ENCODE assay signal across 8 mouse cellular contexts in genomic region chr13:32449710-32450417, GRCm38 (mm10).
DNase-seq lines count a peak whose midpoint lies in the region; ATAC-seq and TF ChIP-seq lines count a peak whose summit lies in the region.

No protein-coding gene starts in this region.

- H3K27ac ChIP-seq in forebrain, embryonic 13.5 days, result no peak overlapping the region
- no peak overlapping the region for H3K27ac ChIP-seq in forebrain, embryonic 12.5 days
- H3K27ac ChIP-seq in forebrain, postnatal 0 days (ENCODE audit: low read depth, low read length), result no peak overlapping the region
- H3K27ac ChIP-seq in limb, embryonic 13.5 days, result peak overlapping the region; percentile 70; the same call in 1 of the 2 replicates
- no peak overlapping the region for H3K27ac ChIP-seq in hindbrain, embryonic 10.5 days

- H3K4me3 ChIP-seq in forebrain, embryonic 13.5 days, result no peak overlapping the region
- H3K4me3 ChIP-seq in forebrain, embryonic 12.5 days (replicated peaks), result no peak overlapping the region
- H3K4me3 ChIP-seq in forebrain, postnatal 0 days (ENCODE audit: low read depth, low read length), result no peak overlapping the region
- no peak overlapping the region for H3K4me3 ChIP-seq in limb, embryonic 13.5 days
- no peak overlapping the region for H3K4me3 ChIP-seq in hindbrain, embryonic 10.5 days

- H3K27me3 ChIP-seq in forebrain, embryonic 13.5 days, result no peaks in the 10 kb centered on the region
- no peaks in the 10 kb centered on the region for H3K27me3 ChIP-seq in forebrain, embryonic 12.5 days
- H3K27me3 ChIP-seq in forebrain, postnatal 0 days (ENCODE audit: insufficient read depth, low read length), result no peaks in the 10 kb centered on the region
- H3K27me3 ChIP-seq in limb, embryonic 13.5 days, result peaks cover 25% of the 10 kb centered on the region
- H3K27me3 ChIP-seq in hindbrain, embryonic 10.5 days (ENCODE audit: insufficient read depth, poor library complexity, severe bottlenecking), result no peaks in the 10 kb centered on the region

- no peak for TF ChIP-seq CTCF in forebrain, postnatal 0 days (IDR thresholded peaks at IDR 0.05; ENCODE audit: low read depth)

- no peak overlapping the region for H3K4me2 ChIP-seq in forebrain, embryonic 13.5 days
- H3K4me2 ChIP-seq in forebrain, embryonic 12.5 days, result no peak overlapping the region
- H3K4me2 ChIP-seq in forebrain, postnatal 0 days (ENCODE audit: low read depth), result no peak overlapping the region
- peak overlapping the region; percentile 31 for H3K4me2 ChIP-seq in limb, embryonic 13.5 days (replicated peaks)

- no peaks in the 10 kb centered on the region for H3K9me3 ChIP-seq in forebrain, embryonic 13.5 days (replicated peaks)
- H3K9me3 ChIP-seq in forebrain, embryonic 12.5 days, result no peaks in the 10 kb centered on the region
- no peaks in the 10 kb centered on the region for H3K9me3 ChIP-seq in forebrain, postnatal 0 days (ENCODE audit: low read length)
- H3K9me3 ChIP-seq in limb, embryonic 13.5 days, result no peaks in the 10 kb centered on the region
- H3K9me3 ChIP-seq in hindbrain, embryonic 10.5 days, result no peaks in the 10 kb centered on the region

- no peaks in the 10 kb centered on the region for H3K4me1 ChIP-seq in forebrain, embryonic 13.5 days
- H3K4me1 ChIP-seq in forebrain, embryonic 12.5 days, result no peaks in the 10 kb centered on the region
- no peaks in the 10 kb centered on the region for H3K4me1 ChIP-seq in forebrain, postnatal 0 days (ENCODE audit: insufficient read depth)
- H3K4me1 ChIP-seq in limb, embryonic 13.5 days, result peaks cover 29% of the 10 kb centered on the region
- H3K4me1 ChIP-seq in hindbrain, embryonic 10.5 days (replicated peaks), result no peaks in the 10 kb centered on the region

- H3K36me3 ChIP-seq in forebrain, embryonic 13.5 days (ENCODE audit: poor library complexity, severe bottlenecking), result no peaks in the 10 kb centered on the region
- H3K36me3 ChIP-seq in forebrain, embryonic 12.5 days (replicated peaks), result no peaks in the 10 kb centered on the region
- H3K36me3 ChIP-seq in forebrain, postnatal 0 days (ENCODE audit: insufficient read depth), result no peaks in the 10 kb centered on the region
- no peaks in the 10 kb centered on the region for H3K36me3 ChIP-seq in limb, embryonic 13.5 days
- H3K36me3 ChIP-seq in hindbrain, embryonic 10.5 days, result no peaks in the 10 kb centered on the region

- 71% methylated on average over 8 of the region's 8 CpGs for WGBS in forebrain, embryonic 13.5 days
- 75% methylated on average over 8 of the region's 8 CpGs for WGBS in forebrain, embryonic 12.5 days
- 52% methylated on average over 8 of the region's 8 CpGs for WGBS in forebrain, postnatal 0 days
- WGBS in limb, embryonic 13.5 days, result 22% methylated on average over 8 of the region's 8 CpGs
- 75% methylated on average over 8 of the region's 8 CpGs for WGBS in hindbrain, embryonic 10.5 days

- H3K9ac ChIP-seq in forebrain, embryonic 13.5 days, result no peak overlapping the region
- no peak overlapping the region for H3K9ac ChIP-seq in forebrain, embryonic 12.5 days
- H3K9ac ChIP-seq in forebrain, postnatal 0 days, result no peak overlapping the region
- H3K9ac ChIP-seq in limb, embryonic 13.5 days, result no peak overlapping the region

- peak; percentile 89 for DNase-seq in 3T3-L1 (ENCODE audit: low read depth, low spot score)
- DNase-seq in forebrain, postnatal 0 days, result peak; percentile 32
- DNase-seq in layer of hippocampus, postnatal 10 days (ENCODE audit: low spot score in 2 of 2), result no peak
- DNase-seq in hindbrain, embryonic 10.5 days (ENCODE audit: low spot score), result no peak

- peak; percentile 30; the same call in 1 of the 2 replicates for ATAC-seq in forebrain, embryonic 13.5 days
- ATAC-seq in forebrain, embryonic 12.5 days (ENCODE audit: low FRiP score), result no peak
- peak; percentile 89 for ATAC-seq in forebrain, postnatal 0 days
- ATAC-seq in limb, embryonic 13.5 days (ENCODE audit: low FRiP score, low read depth), result peak; percentile 90
- no peak for ATAC-seq in monocyte, adult 5-6 weeks (replicated peaks; ENCODE audit: insufficient number of reproducible peaks, low FRiP score, low TSS enrichment, poor library complexity, severe bottlenecking)

Comparison
In these comparisons a context has a peak if more than half of its experiments do, and no peak if none do; other contexts are left out.
1. ATAC-seq: peak in forebrain, embryonic 13.5 days (single experiment), forebrain, postnatal 0 days (single experiment) and limb, embryonic 13.5 days (single experiment); none in forebrain, embryonic 12.5 days (single experiment) and monocyte, adult 5-6 weeks (single experiment).
2. DNase-seq: peak in 3T3-L1 (single experiment) and forebrain, postnatal 0 days (single experiment); none in layer of hippocampus, postnatal 10 days (0 of 2) and hindbrain, embryonic 10.5 days (single experiment).